Mouse (Mus musculus): ENCODE measurements around the gene Dtx3.
A peak's percentile ranks its signal among the peaks of the same experiment; 100 is the strongest.

Gene Dtx3

GRCm38 (mm10) chr10:127183759-127184158, 11.8 kb downstream of the Dtx3 start:
- DNase-seq = no peak

- DNase-seq = no peak
These were observed 12.9 kb downstream of the Dtx3 start for GRCm38 (mm10) chr10:127182624-127183023.

- DNase-seq = no peak
These were observed 14.0 kb downstream of the Dtx3 start for GRCm38 (mm10) chr10:127181566-127181965.

GRCm38 (mm10) chr10:127180695-127181047, 14.9 kb downstream of the Dtx3 start:
- DNase-seq = no peak

GRCm38 (mm10) chr10:127179871-127180694, 15.4 kb downstream of the Dtx3 start, which contains the start of gene Slc26a10:
Gene Slc26a10, minus strand, starts transcription at chr10:127180645.
- no peak for DNase-seq

GRCm38 (mm10) chr10:127178286-127179027, 17.1 kb downstream of the Dtx3 start:
- DNase-seq = no peak

GRCm38 (mm10) chr10:127177719-127178118, 17.8 kb downstream of the Dtx3 start:
- DNase-seq = peak; percentile 85

GRCm38 (mm10) chr10:127177235-127177634, 18.3 kb downstream of the Dtx3 start:
- no peak for DNase-seq

- DNase-seq = no peak
These were observed 18.8 kb downstream of the Dtx3 start for GRCm38 (mm10) chr10:127176756-127177155.

- no peak for DNase-seq
These were observed 19.3 kb downstream of the Dtx3 start for GRCm38 (mm10) chr10:127176228-127176627.

- DNase-seq = no peak
These were observed 21.4 kb downstream of the Dtx3 start for GRCm38 (mm10) chr10:127174170-127174569.

GRCm38 (mm10) chr10:127173148-127174065, 22.1 kb downstream of the Dtx3 start:
- DNase-seq = no peak

GRCm38 (mm10) chr10:127171631-127172200, 23.8 kb downstream of the Dtx3 start:
- no peak for DNase-seq

GRCm38 (mm10) chr10:127170837-127171272, 24.7 kb downstream of the Dtx3 start:
- peak; percentile 81 for DNase-seq

GRCm38 (mm10) chr10:127170002-127170401, 25.5 kb downstream of the Dtx3 start:
- DNase-seq = peak; percentile 47

GRCm38 (mm10) chr10:127167614-127168192, 27.8 kb downstream of the Dtx3 start:
- peak; percentile 68 for DNase-seq

- peak; percentile 41 for DNase-seq
These were observed 28.5 kb downstream of the Dtx3 start for GRCm38 (mm10) chr10:127166771-127167613.

GRCm38 (mm10) chr10:127166404-127166715, 29.2 kb downstream of the Dtx3 start:
- no peak for DNase-seq

- DNase-seq = peak; percentile 58
These were observed 29.7 kb downstream of the Dtx3 start for GRCm38 (mm10) chr10:127165654-127166403.

- DNase-seq = no peak
These were observed 30.2 kb downstream of the Dtx3 start for GRCm38 (mm10) chr10:127165354-127165653.

Data from lung, postnatal 36 days (tissue).